Mouse (Mus musculus) layer of hippocampus, adult 2 months (tissue): ENCODE measurements around the gene Gtf2a2. TPM values are rescaled to one million over a fixed set of nuclear protein-coding genes. Genes with fewer than 3 reads are reported as not detected.

Experiments used
- DNase-seq, 2 experiments: peaks; one replicate each; pipeline ENCODE4 v3.0.0; 2022; ENCODE audit warnings: low spot score in 2 of 2
- H3K27ac ChIP-seq: fragments of 200-600 bp; 2 replicates; pipeline ENCODE4 v1.8.1; 2022
- H3K4me3 ChIP-seq: fragments of 200-600 bp; 2 replicates; pipeline ENCODE4 v1.8.1; 2022; ENCODE audit warnings: mild to moderate bottlenecking
- CTCF ChIP-seq: fragments of 200-600 bp; conservative IDR thresholded peaks from 2 replicates; pipeline ENCODE4 v1.8.1; 2022; ENCODE audit warnings: antibody characterized with exemption, mild to moderate bottlenecking, moderate library complexity
- long read RNA-seq, 2 experiments: library from polyadenylated mRNA; stranded (forward); transcript quantifications; one replicate each; pipeline ENCODE4 v2.0.0; 2021; ENCODE audit warnings: borderline mapping rate in 2 of 2
- total RNA-seq, 2 experiments: library from RNA; stranded (reverse); gene quantifications; 2 replicates each; pipeline ENCODE4 v1.2.3; 2021

The Gtf2a2 gene
- 10 to 100 TPM; 51.6 to 62.1 TPM for total RNA-seq
- long read RNA-seq, experiment 1, transcript Gtf2a2-204 (4 exons, 622 nt) = minor isoform, 6 of 26 reads
- long read RNA-seq, experiment 1, transcript Gtf2a2-202 (5 exons, 893 nt) = major isoform, 14 of 26 reads
- long read RNA-seq, experiment 1, partial matches to known transcripts = 1 of 26 reads
- long read RNA-seq, experiment 1, other reads (novel, unspliced or antisense) = 4 of 26 reads
- long read RNA-seq, experiment 2, transcript Gtf2a2-202 (5 exons, 893 nt) = major isoform, 16 of 24 reads
- long read RNA-seq, experiment 2, partial matches to known transcripts = 0 of 24 reads
- long read RNA-seq, experiment 2, other reads (novel, unspliced or antisense) = 3 of 24 reads

- DNase-seq = peak; percentile 88 to 92
- peak within 1 kb of the TSS; percentile 95 for H3K4me3 ChIP-seq
- TF ChIP-seq CTCF = no peak
- peak within 1 kb of the TSS; percentile 95 for H3K27ac ChIP-seq
These were observed at the start of gene Gtf2a2 for GRCm38 (mm10) chr9:70012408-70012901. TSS of gene Gtf2a2 (plus strand) at chr9:70012550.

GRCm38 (mm10) chr9:69964370-69964769 is 48.0 kb upstream of the Gtf2a2 start:
- no peak for DNase-seq
- Histone ChIP-seq H3K27ac (no peak overlapping the region), H3K4me3 (no peak overlapping the region)
- TF ChIP-seq CTCF = no peak

GRCm38 (mm10) chr9:69985526-69985925 is 26.8 kb upstream of the Gtf2a2 start:
- Histone ChIP-seq H3K27ac (no peak overlapping the region), H3K4me3 (no peak overlapping the region)
- no peak for TF ChIP-seq CTCF
- no peak for DNase-seq

- H3K4me3 ChIP-seq = no peak overlapping the region
- no peak for TF ChIP-seq CTCF
- no peak overlapping the region for H3K27ac ChIP-seq
- no peak for DNase-seq
These were observed 26.3 kb upstream of the Gtf2a2 start for GRCm38 (mm10) chr9:69986063-69986462.

- DNase-seq = no peak
- TF ChIP-seq CTCF = no peak
- no peak overlapping the region for H3K4me3 ChIP-seq
- no peak overlapping the region for H3K27ac ChIP-seq
These were observed 25.8 kb upstream of the Gtf2a2 start for GRCm38 (mm10) chr9:69986571-69986970.

GRCm38 (mm10) chr9:69987579-69987978 is 24.8 kb upstream of the Gtf2a2 start:
- H3K27ac ChIP-seq = no peak overlapping the region
- TF ChIP-seq CTCF = peak; percentile 92
- no peak overlapping the region for H3K4me3 ChIP-seq
- peak; percentile 49 to 71 for DNase-seq

GRCm38 (mm10) chr9:69988706-69989302 is 23.5 kb upstream of the Gtf2a2 start:
- no peak for TF ChIP-seq CTCF

GRCm38 (mm10) chr9:69989303-69990121 is 22.8 kb upstream of the Gtf2a2 start, which contains the start of gene Bnip2:
TSS of gene Bnip2 (plus strand) at chr9:69989466.
- TF ChIP-seq CTCF = no peak; the same call in 1 of the 2 replicates
- Histone ChIP-seq H3K27ac (peak within 1 kb of the TSS; percentile 95), H3K4me3 (peak within 1 kb of the TSS; percentile 100)
- peak; percentile 90 to 91 for DNase-seq

More at GRCm38 (mm10) chr9:69988706-69989302, 23.5 kb upstream of the Gtf2a2 start:
- Histone ChIP-seq H3K27ac (peak overlapping the region; percentile 95), H3K4me3 (peak overlapping the region; percentile 100)
- no peak for DNase-seq

- DNase-seq = no peak
- Histone ChIP-seq H3K4me3 (peak overlapping the region; percentile 100), H3K27ac (peak overlapping the region; percentile 95; the same call in 1 of the 2 replicates)
- peak; percentile 16; the same call in 1 of the 2 replicates for TF ChIP-seq CTCF
These were observed 22.0 kb upstream of the Gtf2a2 start for GRCm38 (mm10) chr9:69990346-69990745.

GRCm38 (mm10) chr9:69992841-69993277 is 19.5 kb upstream of the Gtf2a2 start:
- no peak for TF ChIP-seq CTCF
- Histone ChIP-seq H3K27ac (no peak overlapping the region), H3K4me3 (no peak overlapping the region)
- DNase-seq = no peak

- Histone ChIP-seq H3K27ac (no peak overlapping the region), H3K4me3 (no peak overlapping the region)
- no peak for TF ChIP-seq CTCF
- no peak for DNase-seq
These were observed 18.9 kb upstream of the Gtf2a2 start for GRCm38 (mm10) chr9:69993479-69993878.

GRCm38 (mm10) chr9:69994547-69994946 is 17.8 kb upstream of the Gtf2a2 start:
- Histone ChIP-seq H3K4me3 (no peak overlapping the region), H3K27ac (no peak overlapping the region)
- TF ChIP-seq CTCF = no peak
- DNase-seq = no peak
